In genomic region chr15:32423061-32423460, GRCm38 (mm10) we compare ENCODE assay signal across 21 mouse cellular contexts.
DNase-seq lines count a peak whose midpoint lies in the region; ATAC-seq and TF ChIP-seq lines count a peak whose summit lies in the region.
"Had no signal": no experiment of that assay in that cellular context is flagged by ENCODE, and none has a peak within 500 bp of the region (broad histone marks: within the 10 kb centered on the region; RNA-seq: fewer than 3 reads in every experiment).

No protein-coding gene starts in this region.

- H3K4me1 ChIP-seq in heart, embryonic 14.5 days (ENCODE audit: control insufficient read depth in 2 of 2, insufficient read depth in 2 of 2, low read length in 2 of 2), result peaks cover 7 to 26% of the 10 kb centered on the region in 2 experiments
- peaks cover 16% of the 10 kb centered on the region for H3K4me1 ChIP-seq in heart, embryonic 12.5 days (replicated peaks)
- H3K4me1 ChIP-seq in neural tube, embryonic 12.5 days, result peaks cover 5% of the 10 kb centered on the region
- no peaks in the 10 kb centered on the region for H3K4me1 ChIP-seq in neural tube, embryonic 14.5 days (ENCODE audit: control insufficient read depth, insufficient read depth, low read length)
- H3K4me1 ChIP-seq: embryonic facial prominence, embryonic 12.5 days; embryonic facial prominence, embryonic 15.5 days had no signal

- no peaks in the 10 kb centered on the region for H3K36me3 ChIP-seq in heart, embryonic 14.5 days (ENCODE audit: control insufficient read depth, insufficient read depth, low read length)
- no peaks in the 10 kb centered on the region for H3K36me3 ChIP-seq in heart, embryonic 12.5 days
- no peaks in the 10 kb centered on the region for H3K36me3 ChIP-seq in neural tube, embryonic 12.5 days
- H3K36me3 ChIP-seq in neural tube, embryonic 14.5 days (ENCODE audit: control insufficient read depth, insufficient read depth, low read length), result no peaks in the 10 kb centered on the region
- H3K36me3 ChIP-seq: embryonic facial prominence, embryonic 12.5 days; embryonic facial prominence, embryonic 15.5 days; G1E; heart, embryonic 10.5 days; heart, embryonic 15.5 days; hindbrain, embryonic 12.5 days had no signal

- 70% methylated on average over 6 of the region's 6 CpGs for WGBS in heart, embryonic 14.5 days
- WGBS in heart, embryonic 12.5 days, result 64% methylated on average over 6 of the region's 6 CpGs
- 73% methylated on average over 6 of the region's 6 CpGs for WGBS in neural tube, embryonic 12.5 days
- 47% methylated on average over 6 of the region's 6 CpGs for WGBS in neural tube, embryonic 14.5 days

- H3K4me2 ChIP-seq in heart, embryonic 14.5 days (ENCODE audit: low read length), result 0 out of 2 replicates have a peak overlapping the region, but pooled peaks have one; percentile 8
- no peak overlapping the region for H3K4me2 ChIP-seq in heart, embryonic 12.5 days
- H3K4me2 ChIP-seq in neural tube, embryonic 12.5 days (replicated peaks), result no peak overlapping the region
- no peak overlapping the region for H3K4me2 ChIP-seq in neural tube, embryonic 14.5 days (ENCODE audit: low read depth, low read length)
- H3K4me2 ChIP-seq: embryonic facial prominence, embryonic 12.5 days; embryonic facial prominence, embryonic 15.5 days; heart, embryonic 15.5 days; hindbrain, embryonic 12.5 days had no signal

- H3K27me3 ChIP-seq in heart, embryonic 14.5 days (ENCODE audit: control insufficient read depth, insufficient read depth, low read length), result no peaks in the 10 kb centered on the region
- H3K27me3 ChIP-seq in heart, embryonic 12.5 days (replicated peaks), result no peaks in the 10 kb centered on the region
- H3K27me3 ChIP-seq in neural tube, embryonic 12.5 days (replicated peaks), result no peaks in the 10 kb centered on the region
- H3K27me3 ChIP-seq in neural tube, embryonic 14.5 days (ENCODE audit: control insufficient read depth, insufficient read depth, low read length), result no peaks in the 10 kb centered on the region
- H3K27me3 ChIP-seq: CH12.LX; embryonic facial prominence, embryonic 12.5 days; embryonic facial prominence, embryonic 15.5 days; heart, embryonic 15.5 days; hindbrain, embryonic 12.5 days; Patski had no signal

- no peak for ATAC-seq in heart, embryonic 14.5 days (ENCODE audit: insufficient number of reproducible peaks, insufficient read depth, low FRiP score, low read depth)
- no peak for ATAC-seq in heart, embryonic 12.5 days (ENCODE audit: insufficient number of reproducible peaks, low FRiP score)
- peak; percentile 23; the same call in 1 of the 2 replicates for ATAC-seq in neural tube, embryonic 12.5 days (ENCODE audit: low FRiP score, low read depth)
- ATAC-seq in neural tube, embryonic 14.5 days (ENCODE audit: low read depth), result peak; percentile 28; the same call in 1 of the 2 replicates
- ATAC-seq: forebrain, embryonic 14.5 days; forebrain, postnatal 0 days; hindbrain, postnatal 0 days; Patski had no signal

- no peak overlapping the region for H3K9ac ChIP-seq in heart, embryonic 14.5 days (ENCODE audit: low read length)
- H3K9ac ChIP-seq in heart, embryonic 12.5 days, result no peak overlapping the region
- H3K9ac ChIP-seq in neural tube, embryonic 12.5 days, result no peak overlapping the region
- no peak overlapping the region for H3K9ac ChIP-seq in neural tube, embryonic 14.5 days (replicated peaks; ENCODE audit: low read depth, low read length)
- H3K9ac ChIP-seq: embryonic facial prominence, embryonic 12.5 days; embryonic facial prominence, embryonic 15.5 days; forebrain, postnatal 0 days; heart, embryonic 15.5 days; hindbrain, embryonic 12.5 days had no signal

- peak overlapping the region in 1 of 2 experiments; percentile 24; a peak in 1 of 4 replicates for H3K27ac ChIP-seq in heart, embryonic 14.5 days (replicated peaks in 1 of 2; ENCODE audit: control insufficient read depth in 1 of 2, insufficient read depth in 1 of 2, low read depth in 2 of 2, low read length in 2 of 2)
- H3K27ac ChIP-seq in heart, embryonic 12.5 days (ENCODE audit: poor library complexity, severe bottlenecking), result no peak overlapping the region
- H3K27ac ChIP-seq in layer of hippocampus, adult 2 months, result 0 out of 2 replicates have a peak overlapping the region, but pooled peaks have one; percentile 34
- no peak overlapping the region for H3K27ac ChIP-seq in neural tube, embryonic 12.5 days
- no peak overlapping the region for H3K27ac ChIP-seq in neural tube, embryonic 14.5 days (ENCODE audit: low read depth, low read length)
- H3K27ac ChIP-seq: embryonic facial prominence, embryonic 12.5 days; embryonic facial prominence, embryonic 15.5 days; gastrocnemius, adult 2 months; heart, embryonic 10.5 days; heart, embryonic 15.5 days; hindbrain, embryonic 12.5 days; hindbrain, postnatal 0 days had no signal

- H3K4me3 ChIP-seq in heart, embryonic 14.5 days (ENCODE audit: control insufficient read depth in 1 of 2, insufficient read depth in 1 of 2, low read depth in 1 of 2, low read length in 2 of 2), result no peak overlapping the region
- no peak overlapping the region for H3K4me3 ChIP-seq in heart, embryonic 12.5 days
- H3K4me3 ChIP-seq in layer of hippocampus, adult 2 months, result no peak overlapping the region
- H3K4me3 ChIP-seq in neural tube, embryonic 12.5 days, result no peak overlapping the region
- no peak overlapping the region for H3K4me3 ChIP-seq in neural tube, embryonic 14.5 days (ENCODE audit: low read depth, low read length)
- H3K4me3 ChIP-seq: embryonic facial prominence, embryonic 12.5 days; embryonic facial prominence, embryonic 15.5 days; gastrocnemius, adult 2 months; heart, embryonic 10.5 days; heart, embryonic 15.5 days; hindbrain, embryonic 12.5 days had no signal

- TF ChIP-seq CTCF in layer of hippocampus, adult 2 months (conservative IDR thresholded peaks at IDR 0.05), result no peak

- DNase-seq in layer of hippocampus, adult 2 months (ENCODE audit: low spot score in 2 of 2), result no peak
- DNase-seq in layer of hippocampus, adult 18-20 months (ENCODE audit: low spot score in 2 of 2), result no peak
- DNase-seq in neural tube, embryonic 10.5 days (ENCODE audit: extremely low spot score, low spot score), result no peak
- DNase-seq: B cell, adult 2 months; gastrocnemius, adult 2 months; gastrocnemius, postnatal 14 days had no signal

- no peaks in the 10 kb centered on the region for H3K9me3 ChIP-seq in heart, embryonic 14.5 days (ENCODE audit: control insufficient read depth, low read length)
- H3K9me3 ChIP-seq in heart, embryonic 12.5 days (replicated peaks), result no peaks in the 10 kb centered on the region
- no peaks in the 10 kb centered on the region for H3K9me3 ChIP-seq in neural tube, embryonic 12.5 days
- H3K9me3 ChIP-seq in neural tube, embryonic 14.5 days (ENCODE audit: control insufficient read depth, low read length), result no peaks in the 10 kb centered on the region
- H3K9me3 ChIP-seq: embryonic facial prominence, embryonic 12.5 days; embryonic facial prominence, embryonic 15.5 days; G1E; heart, embryonic 10.5 days; heart, embryonic 15.5 days; hindbrain, embryonic 12.5 days had no signal

Comparison
In these comparisons a context has a peak if more than half of its experiments do, and no peak if none do; other contexts are left out.
1. ATAC-seq: peak in neural tube, embryonic 12.5 days (single experiment) and neural tube, embryonic 14.5 days (single experiment); none in heart, embryonic 14.5 days (single experiment) and heart, embryonic 12.5 days (single experiment).